26 mouse cellular contexts compared by ENCODE assay signal in genomic region chr15:26378879-26379278, GRCm38 (mm10).
"Had no signal": no experiment of that assay in that cellular context is flagged by ENCODE, and none has a peak within 500 bp of the region (broad histone marks: within the 10 kb centered on the region; RNA-seq: fewer than 3 reads in every experiment).

No protein-coding gene starts in this region.

- H3K9ac ChIP-seq: hindbrain, embryonic 12.5 days; hindbrain, embryonic 14.5 days; intestine, embryonic 15.5 days; limb, embryonic 12.5 days; liver, embryonic 13.5 days; liver, embryonic 15.5 days had no signal

- H3K4me2 ChIP-seq: heart, embryonic 11.5 days; hindbrain, embryonic 12.5 days; hindbrain, embryonic 14.5 days; intestine, embryonic 15.5 days; limb, embryonic 12.5 days; liver, embryonic 13.5 days; liver, embryonic 15.5 days had no signal

- H3K4me3 ChIP-seq: heart, adult 2 months; hindbrain, embryonic 10.5 days; hindbrain, embryonic 12.5 days; intestine, embryonic 15.5 days; layer of hippocampus, adult 2 months; left cerebral cortex, adult 2 months; limb, embryonic 10.5 days; limb, embryonic 12.5 days; liver, embryonic 13.5 days; liver, embryonic 15.5 days had no signal

- H3K36me3 ChIP-seq: hindbrain, embryonic 10.5 days; hindbrain, embryonic 12.5 days; intestine, embryonic 15.5 days; limb, embryonic 10.5 days; limb, embryonic 12.5 days; liver, embryonic 13.5 days; liver, embryonic 15.5 days had no signal

- ATAC-seq: hindbrain, embryonic 16.5 days; inflammation-experienced regulatory T-cells, adult 6 months; intestine, embryonic 15.5 days; intestine, postnatal 0 days had no signal

- H3K4me1 ChIP-seq: hindbrain, embryonic 10.5 days; hindbrain, embryonic 12.5 days; intestine, embryonic 15.5 days; limb, embryonic 10.5 days; limb, embryonic 12.5 days; liver, embryonic 13.5 days; liver, embryonic 15.5 days had no signal

- DNase-seq: gastrocnemius, postnatal 14 days; gastrocnemius, postnatal 36 days; heart, adult 11 months; heart, adult 2 months; heart, postnatal 10 days; heart, postnatal 4 days; kidney, adult 18-20 months; kidney, adult 8-10 months; kidney, postnatal 10 days; kidney, postnatal 25 days; kidney, postnatal 4 days; liver; liver, embryonic 13.5 days had no signal

- H3K9me3 ChIP-seq: hindbrain, embryonic 10.5 days; hindbrain, embryonic 12.5 days; intestine, embryonic 15.5 days; limb, embryonic 10.5 days; limb, embryonic 12.5 days; liver, embryonic 13.5 days; liver, embryonic 15.5 days had no signal

- H3K27ac ChIP-seq: heart, adult 2 months; hindbrain, embryonic 10.5 days; hindbrain, embryonic 12.5 days; hindbrain, embryonic 14.5 days; intestine, embryonic 15.5 days; layer of hippocampus, adult 2 months; left cerebral cortex, adult 2 months; limb, embryonic 10.5 days; limb, embryonic 12.5 days; liver, embryonic 13.5 days; liver, embryonic 15.5 days had no signal

- H3K27me3 ChIP-seq: hindbrain, embryonic 12.5 days; intestine, embryonic 15.5 days; limb, embryonic 12.5 days; liver, embryonic 13.5 days; liver, embryonic 15.5 days had no signal
